Mouse (Mus musculus): ENCODE results near the gene Slfn14. TPM values are rescaled to one million over a fixed set of nuclear protein-coding genes. Genes with fewer than 3 reads are reported as not detected.

The Slfn14 gene
- polyA plus RNA-seq, 1 experiment from 2014 or later: not detected

DNA sequence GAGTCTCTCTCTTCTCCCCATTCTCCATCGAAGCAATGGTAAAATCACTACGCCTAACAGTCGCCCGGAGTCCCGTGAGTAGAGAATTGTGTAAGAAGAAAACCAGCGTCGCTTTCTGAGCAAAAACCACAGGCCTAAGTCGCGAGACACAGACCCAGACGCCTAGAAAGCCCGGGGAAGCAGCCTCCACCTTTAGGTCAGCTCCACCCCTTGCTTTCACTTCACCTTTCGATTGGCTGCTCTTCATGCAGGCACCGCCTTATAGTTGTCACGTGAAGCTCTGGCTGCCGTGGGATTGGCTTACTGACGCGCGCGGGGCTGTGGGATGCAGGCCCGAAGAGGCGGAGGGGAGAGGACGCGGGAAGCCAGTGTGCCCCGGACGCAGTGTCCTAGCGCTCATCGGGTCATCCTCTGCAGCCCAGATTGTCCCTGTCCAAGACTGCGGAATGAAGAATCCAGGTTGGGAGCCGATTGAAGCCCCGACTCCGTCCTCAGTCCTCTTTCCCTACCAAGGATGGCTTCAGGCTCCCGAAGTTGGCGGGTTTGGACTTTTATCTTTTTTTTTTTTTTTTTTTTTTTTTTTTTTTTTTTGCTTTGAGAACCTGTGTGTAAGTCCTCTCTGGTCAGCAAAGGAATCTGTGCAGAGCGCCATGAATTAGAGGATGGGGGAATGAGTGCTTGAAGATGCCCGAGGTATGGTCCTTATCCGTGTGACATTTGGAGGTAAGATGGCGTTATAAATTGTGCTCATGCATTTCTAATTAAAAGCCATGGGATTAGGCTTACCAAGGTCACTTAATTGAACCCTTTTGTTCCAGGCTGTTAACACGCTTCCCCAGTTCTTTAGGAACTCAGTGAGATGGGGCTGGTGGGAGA, 5.1 kb upstream of the Slfn14 start:
- TF ChIP-seq CTCF (IDR thresholded peaks at IDR 0.05; ENCODE audit: low read depth): no peak
- Histone ChIP-seq H3K9me3 (ENCODE audit: control insufficient read depth) (no peaks in the 10 kb centered on the region), H3K27me3 (replicated peaks; ENCODE audit: control insufficient read depth, insufficient read depth, low read length) (no peaks in the 10 kb centered on the region), H3K36me3 (ENCODE audit: control insufficient read depth, insufficient read depth) (peaks cover 8% of the 10 kb centered on the region), H3K4me1 (replicated peaks; ENCODE audit: control insufficient read depth, insufficient read depth, low read length) (no peaks in the 10 kb centered on the region; the same call in 1 of the 2 replicates), H3K9ac (ENCODE audit: low read depth, low read length) (peak overlapping the region; percentile 48), H3K27ac (ENCODE audit: low read depth, low read length) (0 out of 2 replicates have a peak overlapping the region, but pooled peaks have one; percentile 1), H3K4me3 (ENCODE audit: low read depth, low read length) (peak overlapping the region; percentile 57), H3K4me2 (replicated peaks; ENCODE audit: low read depth) (peak overlapping the region; percentile 73)
- ATAC-seq: peak; percentile 98
- WGBS: under 1% methylated on average over 38 of the region's 38 CpGs

- no peak overlapping the region for H3K4me2 ChIP-seq (replicated peaks; ENCODE audit: low read depth)
- no peak for TF ChIP-seq CTCF (IDR thresholded peaks at IDR 0.05; ENCODE audit: low read depth)
- no peaks in the 10 kb centered on the region; the same call in 1 of the 2 replicates for H3K4me1 ChIP-seq (replicated peaks; ENCODE audit: control insufficient read depth, insufficient read depth, low read length)
- H3K9ac ChIP-seq (ENCODE audit: low read depth, low read length): no peak overlapping the region
- no peaks in the 10 kb centered on the region for H3K9me3 ChIP-seq (ENCODE audit: control insufficient read depth)
- 92% methylated on average over 2 of the region's 2 CpGs for WGBS
- H3K4me3 ChIP-seq (ENCODE audit: low read depth, low read length): no peak overlapping the region
- no peak overlapping the region for H3K27ac ChIP-seq (ENCODE audit: low read depth, low read length)
- no peaks in the 10 kb centered on the region for H3K36me3 ChIP-seq (ENCODE audit: control insufficient read depth, insufficient read depth)
- H3K27me3 ChIP-seq (replicated peaks; ENCODE audit: control insufficient read depth, insufficient read depth, low read length): no peaks in the 10 kb centered on the region
- ATAC-seq: no peak
Measured at GRCm38 (mm10) chr11:83289633-83290032, 3.1 kb upstream of the Slfn14 start.

- Histone ChIP-seq H3K9me3 (ENCODE audit: control insufficient read depth) (no peaks in the 10 kb centered on the region), H3K4me1 (replicated peaks; ENCODE audit: control insufficient read depth, insufficient read depth, low read length) (no peaks in the 10 kb centered on the region; the same call in 1 of the 2 replicates), H3K36me3 (ENCODE audit: control insufficient read depth, insufficient read depth) (no peaks in the 10 kb centered on the region), H3K27me3 (replicated peaks; ENCODE audit: control insufficient read depth, insufficient read depth, low read length) (no peaks in the 10 kb centered on the region), H3K27ac (ENCODE audit: low read depth, low read length) (no peak overlapping the region), H3K4me2 (replicated peaks; ENCODE audit: low read depth) (no peak overlapping the region), H3K4me3 (ENCODE audit: low read depth, low read length) (no peak overlapping the region), H3K9ac (ENCODE audit: low read depth, low read length) (no peak overlapping the region)
- TF ChIP-seq CTCF (IDR thresholded peaks at IDR 0.05; ENCODE audit: low read depth): no peak
- ATAC-seq: no peak
- WGBS: 86% methylated on average over 5 of the region's 5 CpGs
Measured at GRCm38 (mm10) chr11:83289036-83289435, 2.5 kb upstream of the Slfn14 start.

- TF ChIP-seq CTCF (IDR thresholded peaks at IDR 0.05; ENCODE audit: low read depth): no peak
- H3K27ac ChIP-seq (ENCODE audit: low read depth, low read length): no peak overlapping the region
- no peaks in the 10 kb centered on the region for H3K4me1 ChIP-seq (replicated peaks; ENCODE audit: control insufficient read depth, insufficient read depth, low read length)
- no peak overlapping the region for H3K4me2 ChIP-seq (replicated peaks; ENCODE audit: low read depth)
- WGBS: 87% methylated on average over 4 of the region's 4 CpGs
- no peaks in the 10 kb centered on the region for H3K27me3 ChIP-seq (replicated peaks; ENCODE audit: control insufficient read depth, insufficient read depth, low read length)
- H3K9me3 ChIP-seq (ENCODE audit: control insufficient read depth): no peaks in the 10 kb centered on the region
- H3K4me3 ChIP-seq (ENCODE audit: low read depth, low read length): no peak overlapping the region
- no peaks in the 10 kb centered on the region for H3K36me3 ChIP-seq (ENCODE audit: control insufficient read depth, insufficient read depth)
- no peak for ATAC-seq
- H3K9ac ChIP-seq (ENCODE audit: low read depth, low read length): no peak overlapping the region
Measured at GRCm38 (mm10) chr11:83285627-83286026, 899 bp downstream of the Slfn14 start.

GRCm38 (mm10) chr11:83282084-83282483, 4.4 kb downstream of the Slfn14 start:
- no peaks in the 10 kb centered on the region for H3K36me3 ChIP-seq (ENCODE audit: control insufficient read depth, insufficient read depth)
- no peaks in the 10 kb centered on the region for H3K9me3 ChIP-seq (ENCODE audit: control insufficient read depth)
- no peaks in the 10 kb centered on the region for H3K27me3 ChIP-seq (replicated peaks; ENCODE audit: control insufficient read depth, insufficient read depth, low read length)
- no peak for ATAC-seq
- H3K9ac ChIP-seq (ENCODE audit: low read depth, low read length): no peak overlapping the region
- 55% methylated on average over 2 of the region's 2 CpGs for WGBS
- no peak overlapping the region for H3K4me3 ChIP-seq (ENCODE audit: low read depth, low read length)
- H3K27ac ChIP-seq (ENCODE audit: low read depth, low read length): no peak overlapping the region
- H3K4me2 ChIP-seq (replicated peaks; ENCODE audit: low read depth): no peak overlapping the region
- no peaks in the 10 kb centered on the region for H3K4me1 ChIP-seq (replicated peaks; ENCODE audit: control insufficient read depth, insufficient read depth, low read length)
- no peak for TF ChIP-seq CTCF (IDR thresholded peaks at IDR 0.05; ENCODE audit: low read depth)

DNA sequence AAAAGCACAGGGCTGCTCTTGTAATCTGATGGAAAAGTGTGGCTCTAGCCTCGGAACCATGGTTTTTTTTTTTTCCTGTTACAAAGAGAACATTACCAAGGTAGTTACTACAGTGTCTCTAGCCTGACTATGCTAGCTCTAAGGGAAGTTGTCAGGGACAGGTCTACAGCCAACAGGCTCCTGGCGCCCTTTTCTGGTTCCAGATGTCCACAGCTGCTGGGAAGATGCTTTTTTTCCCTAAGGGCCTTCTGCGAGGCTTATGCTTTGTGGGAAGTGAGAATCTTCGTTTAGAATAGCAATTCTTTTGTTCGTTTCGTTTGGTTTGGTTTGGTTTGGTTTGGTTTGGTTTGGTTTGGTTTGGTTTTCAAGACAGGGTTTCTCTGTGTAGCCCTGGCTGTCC, 6.8 kb downstream of the Slfn14 start:
- Histone ChIP-seq H3K27me3 (replicated peaks; ENCODE audit: control insufficient read depth, insufficient read depth, low read length) (no peaks in the 10 kb centered on the region; the same call in 1 of the 2 replicates), H3K9me3 (ENCODE audit: control insufficient read depth) (no peaks in the 10 kb centered on the region), H3K4me2 (replicated peaks; ENCODE audit: low read depth) (no peak overlapping the region), H3K4me1 (replicated peaks; ENCODE audit: control insufficient read depth, insufficient read depth, low read length) (no peaks in the 10 kb centered on the region), H3K36me3 (ENCODE audit: control insufficient read depth, insufficient read depth) (no peaks in the 10 kb centered on the region), H3K9ac (ENCODE audit: low read depth, low read length) (no peak overlapping the region), H3K27ac (ENCODE audit: low read depth, low read length) (no peak overlapping the region), H3K4me3 (ENCODE audit: low read depth, low read length) (no peak overlapping the region)
- 59% methylated on average over 6 of the region's 6 CpGs for WGBS
- TF ChIP-seq CTCF (IDR thresholded peaks at IDR 0.05; ENCODE audit: low read depth): no peak
- no peak for ATAC-seq
